Mouse (Mus musculus): ENCODE data around the gene Gm15517. TPM values are rescaled to one million over a fixed set of nuclear protein-coding genes. Genes with fewer than 3 reads are reported as not detected.

The Gm15517 gene
- total and polyA plus RNA-seq, 2 experiments from 2014 or later = not detected

- no peaks in the 10 kb centered on the region for H3K4me1 ChIP-seq (ENCODE audit: control insufficient read depth, insufficient read depth)
- WGBS = 64% methylated on average over 2 of the region's 2 CpGs
- no peaks in the 10 kb centered on the region for H3K36me3 ChIP-seq (replicated peaks; ENCODE audit: control insufficient read depth, insufficient read depth, low read length)
- no peak overlapping the region for H3K9ac ChIP-seq (replicated peaks; ENCODE audit: low read depth, low read length)
- no peak overlapping the region for H3K4me3 ChIP-seq (ENCODE audit: low read depth, low read length)
- TF ChIP-seq EP300 (IDR thresholded peaks at IDR 0.05; ENCODE audit: low read depth) = no peak
- no peak for TF ChIP-seq CTCF (IDR thresholded peaks at IDR 0.05; ENCODE audit: low read depth)
- H3K4me2 ChIP-seq (ENCODE audit: low read depth, low read length) = no peak overlapping the region
- H3K27ac ChIP-seq (ENCODE audit: low read depth) = no peak overlapping the region
- peaks cover 19% of the 10 kb centered on the region; the same call in 1 of the 2 replicates for H3K27me3 ChIP-seq (ENCODE audit: control insufficient read depth, insufficient read depth, low read length)
- no peak for DNase-seq (ENCODE audit: low spot score)
- H3K9me3 ChIP-seq (replicated peaks; ENCODE audit: control insufficient read depth, low read length) = no peaks in the 10 kb centered on the region
- no peak for ATAC-seq (ENCODE audit: insufficient read depth, low read depth)
Measured at GRCm38 (mm10) chr7:44271309-44271708, 10.1 kb downstream of the Gm15517 start.

GRCm38 (mm10) chr7:44272546-44272945 is 11.3 kb downstream of the Gm15517 start:
- no peak overlapping the region for H3K27ac ChIP-seq (ENCODE audit: low read depth)
- 83% methylated on average over 7 of the region's 7 CpGs for WGBS
- H3K27me3 ChIP-seq (ENCODE audit: control insufficient read depth, insufficient read depth, low read length) = peaks cover 19% of the 10 kb centered on the region; the same call in 1 of the 2 replicates

GRCm38 (mm10) chr7:44273446-44273845 is 12.2 kb downstream of the Gm15517 start:
- no peak for DNase-seq (ENCODE audit: low spot score)
- H3K4me1 ChIP-seq (ENCODE audit: control insufficient read depth, insufficient read depth) = no peaks in the 10 kb centered on the region
- TF ChIP-seq EP300 (IDR thresholded peaks at IDR 0.05; ENCODE audit: low read depth) = no peak
- no peak for TF ChIP-seq CTCF (IDR thresholded peaks at IDR 0.05; ENCODE audit: low read depth)

More at GRCm38 (mm10) chr7:44272546-44272945, 11.3 kb downstream of the Gm15517 start:
- Histone ChIP-seq H3K4me2 (ENCODE audit: low read depth, low read length) (no peak overlapping the region), H3K36me3 (replicated peaks; ENCODE audit: control insufficient read depth, insufficient read depth, low read length) (no peaks in the 10 kb centered on the region), H3K4me3 (ENCODE audit: low read depth, low read length) (no peak overlapping the region), H3K9ac (replicated peaks; ENCODE audit: low read depth, low read length) (no peak overlapping the region), H3K9me3 (replicated peaks; ENCODE audit: control insufficient read depth, low read length) (no peaks in the 10 kb centered on the region), H3K4me1 (ENCODE audit: control insufficient read depth, insufficient read depth) (no peaks in the 10 kb centered on the region)
- ATAC-seq (ENCODE audit: insufficient read depth, low read depth) (no peak), DNase-seq (ENCODE audit: low spot score) (no peak)
- TF ChIP-seq EP300 (IDR thresholded peaks at IDR 0.05; ENCODE audit: low read depth) (no peak), CTCF (IDR thresholded peaks at IDR 0.05; ENCODE audit: low read depth) (no peak)

GRCm38 (mm10) chr7:44274096-44274495 is 12.8 kb downstream of the Gm15517 start:
- no peak overlapping the region for H3K4me2 ChIP-seq (ENCODE audit: low read depth, low read length)
- no peak overlapping the region for H3K27ac ChIP-seq (ENCODE audit: low read depth)
- DNase-seq (ENCODE audit: low spot score) = no peak
- no peak overlapping the region for H3K4me3 ChIP-seq (ENCODE audit: low read depth, low read length)
- no peaks in the 10 kb centered on the region for H3K4me1 ChIP-seq (ENCODE audit: control insufficient read depth, insufficient read depth)
- 0 out of 2 replicates have a peak, but pooled peaks cover 15% of the 10 kb centered on the region for H3K27me3 ChIP-seq (ENCODE audit: control insufficient read depth, insufficient read depth, low read length)
- no peaks in the 10 kb centered on the region for H3K36me3 ChIP-seq (replicated peaks; ENCODE audit: control insufficient read depth, insufficient read depth, low read length)
- H3K9me3 ChIP-seq (replicated peaks; ENCODE audit: control insufficient read depth, low read length) = no peaks in the 10 kb centered on the region
- no peak overlapping the region for H3K9ac ChIP-seq (replicated peaks; ENCODE audit: low read depth, low read length)
- WGBS = 22% methylated on average over 11 of the region's 11 CpGs
- no peak for ATAC-seq (ENCODE audit: insufficient read depth, low read depth)
- TF ChIP-seq CTCF (IDR thresholded peaks at IDR 0.05; ENCODE audit: low read depth) (no peak), EP300 (IDR thresholded peaks at IDR 0.05; ENCODE audit: low read depth) (no peak)

More at GRCm38 (mm10) chr7:44273446-44273845, 12.2 kb downstream of the Gm15517 start:
- Histone ChIP-seq H3K9ac (replicated peaks; ENCODE audit: low read depth, low read length) (no peak overlapping the region), H3K27me3 (ENCODE audit: control insufficient read depth, insufficient read depth, low read length) (0 out of 2 replicates have a peak, but pooled peaks cover 15% of the 10 kb centered on the region), H3K36me3 (replicated peaks; ENCODE audit: control insufficient read depth, insufficient read depth, low read length) (no peaks in the 10 kb centered on the region), H3K9me3 (replicated peaks; ENCODE audit: control insufficient read depth, low read length) (no peaks in the 10 kb centered on the region), H3K27ac (ENCODE audit: low read depth) (no peak overlapping the region), H3K4me2 (ENCODE audit: low read depth, low read length) (no peak overlapping the region), H3K4me3 (ENCODE audit: low read depth, low read length) (no peak overlapping the region)
- ATAC-seq (ENCODE audit: insufficient read depth, low read depth) = no peak
- 56% methylated on average over 7 of the region's 7 CpGs for WGBS

GRCm38 (mm10) chr7:44275546-44275945 is 14.3 kb downstream of the Gm15517 start:
- ATAC-seq (ENCODE audit: insufficient read depth, low read depth) = no peak

More at GRCm38 (mm10) chr7:44275546-44275945, 14.3 kb downstream of the Gm15517 start:
- Histone ChIP-seq H3K4me2 (ENCODE audit: low read depth, low read length) (no peak overlapping the region), H3K4me1 (ENCODE audit: control insufficient read depth, insufficient read depth) (no peaks in the 10 kb centered on the region), H3K27me3 (ENCODE audit: control insufficient read depth, insufficient read depth, low read length) (0 out of 2 replicates have a peak, but pooled peaks cover 15% of the 10 kb centered on the region), H3K4me3 (ENCODE audit: low read depth, low read length) (no peak overlapping the region), H3K27ac (ENCODE audit: low read depth) (no peak overlapping the region), H3K36me3 (replicated peaks; ENCODE audit: control insufficient read depth, insufficient read depth, low read length) (no peaks in the 10 kb centered on the region), H3K9me3 (replicated peaks; ENCODE audit: control insufficient read depth, low read length) (no peaks in the 10 kb centered on the region), H3K9ac (replicated peaks; ENCODE audit: low read depth, low read length) (no peak overlapping the region)
- WGBS = 73% methylated on average over 3 of the region's 3 CpGs
- DNase-seq (ENCODE audit: low spot score) = no peak
- TF ChIP-seq CTCF (IDR thresholded peaks at IDR 0.05; ENCODE audit: low read depth) (no peak), EP300 (IDR thresholded peaks at IDR 0.05; ENCODE audit: low read depth) (no peak)
